Mouse (Mus musculus): ENCODE results near the gene Plekhm1.
A peak's percentile ranks its signal among the peaks of the same experiment; 100 is the strongest.

GRCm38 (mm10) chr11:103325172-103325571, 87.3 kb downstream of the Plekhm1 start:
- TF ChIP-seq GATA2 (IDR thresholded peaks at IDR 0.05; ENCODE audit: borderline replicate concordance, low read depth, low read length) (no peak), TAL1 (conservative IDR thresholded peaks at IDR 0.05; ENCODE audit: low read depth, low read length) (no peak), GATA1 (IDR thresholded peaks at IDR 0.05; ENCODE audit: borderline replicate concordance, low read length) (no peak), CTCF (IDR thresholded peaks at IDR 0.05; ENCODE audit: low read depth, low read length) (peak; percentile 38; the same call in 1 of the 2 replicates), POLR2AphosphoS5 (IDR thresholded peaks at IDR 0.05; ENCODE audit: insufficient replicate concordance, low read depth, low read length) (no peak)
